Mouse (Mus musculus) skeletal muscle tissue, postnatal 0 days (tissue): ENCODE results near the gene Cdc37. TPM values are rescaled to one million over a fixed set of nuclear protein-coding genes. Genes with fewer than 3 reads are reported as not detected.

Source experiments
- polyA plus RNA-seq: library from polyadenylated mRNA; unstranded; fragments of >200 nt; fragmentation: Nextera tagmentation; extraction: Ambion mirVana; gene quantifications from 2 replicates; pipeline ENCODE4 v1.2.1, GENCODE M21; 2015

Cdc37 gene
- polyA plus RNA-seq: 145 and 165 TPM in 2 replicates

GRCm38 (mm10) chr9:21149654-21150419, at the start of gene Cdc37:
TSS of gene Cdc37 (minus strand) at chr9:21149982.

DNA sequence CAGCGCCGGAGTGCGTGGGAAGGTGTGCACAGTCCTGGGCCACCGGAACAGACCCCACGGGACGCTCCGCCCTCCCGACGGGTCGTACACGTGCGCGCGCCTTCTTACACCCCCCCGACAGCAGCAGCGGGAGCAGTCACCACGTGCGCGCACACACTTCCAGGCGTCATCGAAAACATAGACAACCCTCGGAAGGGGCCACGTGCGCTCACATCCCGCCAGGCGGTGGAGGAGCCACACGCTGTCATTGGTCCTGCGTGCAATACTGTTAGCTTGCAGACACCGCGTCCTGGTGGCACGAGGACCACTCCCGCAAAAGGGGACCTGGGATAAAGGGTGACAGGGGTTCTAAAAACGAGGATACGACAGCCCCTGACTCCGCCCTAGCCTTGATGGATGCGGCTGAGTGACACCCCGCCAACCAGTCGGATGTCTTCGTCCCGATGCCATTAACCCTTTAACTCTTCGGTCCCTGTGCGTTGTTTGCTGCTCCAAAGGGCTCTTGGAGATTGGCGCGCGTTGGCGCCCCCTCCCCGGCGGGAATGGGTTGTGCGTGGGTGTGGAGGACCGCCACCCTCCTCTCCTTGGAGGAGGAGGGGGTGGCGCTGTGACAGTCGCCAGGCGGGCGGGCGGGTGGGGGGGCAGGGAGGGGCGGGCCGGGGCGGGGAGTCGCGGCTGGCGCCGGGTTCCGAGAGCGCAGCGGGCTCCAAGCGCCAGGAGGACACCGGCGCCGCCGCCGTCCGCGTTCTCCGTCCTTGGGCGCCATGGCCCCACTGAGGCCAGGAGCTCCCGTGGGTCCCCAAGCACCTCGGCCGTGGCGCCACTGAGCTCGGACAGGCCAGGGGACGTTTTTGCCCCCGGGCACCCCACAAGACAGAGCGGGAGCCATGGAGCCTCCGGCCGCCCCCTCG, 15.5 kb upstream of the Cdc37 start, which contains the start of gene Pde4a:
TSS of gene Pde4a (plus strand) at position 674 of the 911 bp plus-strand sequence.

DNA sequence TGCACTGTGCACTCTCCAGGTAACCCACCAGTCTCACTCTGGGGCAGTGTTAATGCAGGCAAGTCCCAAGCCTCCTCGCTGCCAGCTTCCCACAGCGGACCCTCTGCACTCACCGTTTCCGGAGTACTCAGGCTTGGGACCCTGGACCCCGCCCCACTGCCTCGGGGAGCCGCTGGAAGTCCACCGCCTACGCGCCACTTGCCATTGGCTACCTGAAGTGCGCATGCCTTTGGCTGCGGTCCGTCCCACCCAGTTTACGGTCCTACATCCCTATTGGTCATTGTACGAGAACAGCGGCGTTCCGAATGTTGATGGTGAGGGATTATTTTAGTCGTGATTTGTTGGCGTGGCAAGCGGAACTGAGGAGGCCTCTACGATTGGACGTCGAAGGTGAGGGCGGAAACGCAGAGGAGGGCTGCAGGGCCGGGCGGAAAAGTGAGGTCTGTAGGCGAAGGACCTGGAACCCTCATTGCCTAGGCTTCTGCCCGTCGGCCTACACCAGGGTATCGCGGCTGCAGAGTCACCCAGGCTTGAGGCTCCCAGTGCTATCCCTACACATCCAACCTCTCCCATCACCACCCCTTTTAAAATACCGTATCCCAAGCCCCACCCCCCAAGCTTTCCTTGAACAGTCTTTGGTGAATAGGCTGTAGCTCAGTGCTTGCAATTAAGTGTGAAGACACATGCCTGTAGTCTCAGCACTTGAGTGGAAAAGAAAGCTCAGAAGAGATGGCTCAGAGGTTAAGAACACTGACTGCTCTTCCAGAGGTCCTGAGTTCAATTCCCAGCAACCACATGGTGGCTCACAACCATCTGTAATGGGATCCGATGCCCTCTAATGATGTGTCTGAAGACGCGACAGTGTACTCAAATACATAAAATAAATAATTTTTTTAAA, 18.5 kb downstream of the Cdc37 start, which contains the start of gene Tyk2:
TSS of gene Tyk2 (minus strand) at position 185 of the 898 bp plus-strand sequence.

DNA sequence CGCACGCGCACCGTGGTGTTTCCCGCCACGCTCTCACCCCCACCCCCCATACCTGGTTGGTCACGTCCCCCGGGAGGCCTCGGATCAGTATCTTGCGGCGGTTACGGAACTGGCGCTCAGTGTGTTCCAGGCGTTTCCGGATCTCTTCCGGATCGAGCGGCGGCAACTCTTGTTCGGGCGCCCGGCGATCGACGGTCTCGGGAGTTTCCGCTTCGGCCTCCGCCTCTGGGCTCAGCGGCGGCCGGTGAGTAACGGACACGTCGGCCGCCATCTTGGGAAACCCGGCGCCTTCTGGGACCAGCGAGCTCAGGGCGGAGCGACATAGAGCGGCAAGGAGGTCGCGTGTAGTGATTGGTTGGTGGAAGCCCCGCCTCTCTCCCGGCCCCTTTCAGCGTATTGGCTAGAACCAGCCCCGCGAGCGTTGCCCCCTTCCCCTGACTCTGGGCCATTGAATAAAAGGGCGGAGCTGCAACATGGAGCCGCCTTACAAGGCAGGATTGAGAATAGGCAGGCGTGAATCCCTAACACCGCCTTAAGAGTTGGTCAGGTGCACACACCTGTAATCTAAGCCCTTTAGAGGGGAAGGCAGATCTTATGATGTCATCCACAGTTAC, 58.0 kb downstream of the Cdc37 start, which contains the start of the genes Gm38431 and Raver1:
TSS of gene Gm38431 (minus strand) at position 291 of the 614 bp plus-strand sequence.
TSS of gene Raver1 (minus strand) at position 302 of the 614 bp plus-strand sequence.

Other genes starting within 250 kb of the Cdc37 start
- gene Dnmt1, start 190.1 kb downstream of the Cdc37 start, polyA plus RNA-seq: 12.7 and 13.9 TPM in 2 replicates
- 14.7 and 17.5 TPM in 2 replicates for gene S1pr2, start 173.2 kb downstream of the Cdc37 start, polyA plus RNA-seq
- 100 and 101 TPM in 2 replicates for gene Mrpl4, start 147.2 kb downstream of the Cdc37 start, polyA plus RNA-seq
- gene Icam1, start 134.0 kb downstream of the Cdc37 start, polyA plus RNA-seq: 5.1 and 7.8 TPM in 2 replicates
- gene Icam4, start 120.6 kb downstream of the Cdc37 start, polyA plus RNA-seq: 0.26 and 0.32 TPM in 2 replicates
- 0.06 and 0.10 TPM in 2 replicates for gene Icam5, start 117.9 kb downstream of the Cdc37 start, polyA plus RNA-seq
- 0.54 TPM in 1 of 2 replicates, not detected in the other for gene Zglp1, start 82.9 kb downstream of the Cdc37 start, polyA plus RNA-seq
- gene Gm49373, start 76.9 kb downstream of the Cdc37 start, polyA plus RNA-seq: 0.09 and 0.21 TPM in 2 replicates
- 46.8 and 48.7 TPM in 2 replicates for gene Fdx1l, start 76.4 kb downstream of the Cdc37 start, polyA plus RNA-seq
- gene Gm38431, start 58.0 kb downstream of the Cdc37 start, polyA plus RNA-seq: 0.76 and 0.97 TPM in 2 replicates
- 13.1 and 16.3 TPM in 2 replicates for gene Raver1, start 58.0 kb downstream of the Cdc37 start, polyA plus RNA-seq
- gene Tyk2, start 18.7 kb downstream of the Cdc37 start, polyA plus RNA-seq: 6.3 and 6.6 TPM in 2 replicates
- gene Pde4a, start 15.7 kb upstream of the Cdc37 start, polyA plus RNA-seq: 6.5 and 7.2 TPM in 2 replicates
- 53.3 and 55.3 TPM in 2 replicates for gene Keap1, start 89.4 kb upstream of the Cdc37 start, polyA plus RNA-seq
- 0.09 and 0.57 TPM in 2 replicates for gene S1pr5, start 98.5 kb upstream of the Cdc37 start, polyA plus RNA-seq
- 29.1 and 32.1 TPM in 2 replicates for gene Atg4d, start 115.3 kb upstream of the Cdc37 start, polyA plus RNA-seq
- 7.5 and 9.2 TPM in 2 replicates for gene Kri1, start 138.0 kb upstream of the Cdc37 start, polyA plus RNA-seq
- gene Cdkn2d, start 141.4 kb upstream of the Cdc37 start, polyA plus RNA-seq: 51.6 and 53.4 TPM in 2 replicates
- gene Ap1m2, start 162.4 kb upstream of the Cdc37 start, polyA plus RNA-seq: 0.83 TPM in 1 of 2 replicates, not detected in the other
- 94.4 and 107 TPM in 2 replicates for gene Slc44a2, start 170.7 kb upstream of the Cdc37 start, polyA plus RNA-seq
- gene Ilf3, start 217.9 kb upstream of the Cdc37 start, polyA plus RNA-seq: 48.0 and 52.6 TPM in 2 replicates